Mouse (Mus musculus): ENCODE data around the gene Ints7. TPM values are rescaled to one million over a fixed set of nuclear protein-coding genes. Genes with fewer than 3 reads are reported as not detected.

The Ints7 gene
- total RNA-seq, 2 experiments from 2014 or later: 12.3 to 21.8 TPM

DNA sequence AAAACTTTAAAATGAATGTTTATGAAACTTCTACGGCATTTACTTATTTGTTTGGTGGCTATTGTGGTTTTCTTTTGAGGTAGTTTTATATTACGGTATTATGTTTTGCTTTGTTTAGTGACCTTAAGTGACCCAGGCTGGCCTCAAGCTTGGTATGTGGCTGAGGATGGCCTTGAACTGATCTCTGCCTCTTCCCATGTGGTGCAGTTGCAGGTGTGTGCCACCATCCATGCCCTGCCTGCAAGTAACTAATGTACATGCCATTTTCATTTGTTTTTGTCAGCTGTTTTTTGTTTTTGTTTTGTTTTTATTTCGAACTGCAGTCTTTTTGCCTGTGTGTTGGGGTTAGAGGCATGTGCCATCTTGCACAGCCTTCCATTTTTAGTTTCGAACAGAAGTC lies 6.2 kb downstream of the Ints7 start:
- no peak for ATAC-seq (replicated peaks; ENCODE audit: low FRiP score, poor library complexity, severe bottlenecking)

DNA sequence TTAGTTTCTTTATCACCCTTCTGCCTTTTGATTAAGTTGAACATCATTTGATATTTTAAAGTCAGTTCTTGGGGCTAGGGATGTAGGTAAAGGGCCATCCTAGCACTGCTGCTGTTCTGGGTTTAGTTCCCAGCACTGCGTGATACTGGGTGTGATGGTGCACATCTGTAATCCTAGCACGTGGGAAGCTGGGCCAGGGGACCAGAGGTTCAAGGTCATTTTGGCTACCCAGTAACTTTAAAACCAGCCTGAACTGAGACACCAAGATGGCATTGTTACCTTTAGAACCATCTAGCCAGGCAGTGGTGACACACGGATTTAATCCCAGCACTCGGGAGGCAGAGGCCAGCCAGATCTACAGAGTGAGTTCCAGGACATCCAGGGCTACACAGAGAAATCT lies 8.4 kb downstream of the Ints7 start:
- ATAC-seq (replicated peaks; ENCODE audit: low FRiP score, poor library complexity, severe bottlenecking): no peak

DNA sequence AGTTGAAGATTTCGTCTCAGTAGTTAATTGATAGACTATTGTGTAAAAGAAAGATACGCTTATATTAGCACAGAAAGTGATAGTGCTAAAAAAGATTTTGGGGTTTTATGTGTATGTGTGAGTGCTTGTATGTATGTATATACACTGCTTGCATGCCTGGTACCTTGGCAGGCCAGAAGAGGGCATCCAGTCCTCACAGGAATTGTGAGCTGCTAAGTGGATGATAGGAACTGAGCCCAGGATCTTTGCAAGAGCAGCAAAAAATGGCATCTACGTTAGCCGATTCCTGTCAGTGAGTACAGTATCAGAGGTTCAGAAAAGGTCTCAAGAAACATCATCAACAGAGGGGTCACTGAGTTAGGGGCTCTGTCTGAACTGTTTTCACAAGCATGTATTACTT lies 9.0 kb downstream of the Ints7 start:
- ATAC-seq (replicated peaks; ENCODE audit: low FRiP score, poor library complexity, severe bottlenecking): no peak

DNA sequence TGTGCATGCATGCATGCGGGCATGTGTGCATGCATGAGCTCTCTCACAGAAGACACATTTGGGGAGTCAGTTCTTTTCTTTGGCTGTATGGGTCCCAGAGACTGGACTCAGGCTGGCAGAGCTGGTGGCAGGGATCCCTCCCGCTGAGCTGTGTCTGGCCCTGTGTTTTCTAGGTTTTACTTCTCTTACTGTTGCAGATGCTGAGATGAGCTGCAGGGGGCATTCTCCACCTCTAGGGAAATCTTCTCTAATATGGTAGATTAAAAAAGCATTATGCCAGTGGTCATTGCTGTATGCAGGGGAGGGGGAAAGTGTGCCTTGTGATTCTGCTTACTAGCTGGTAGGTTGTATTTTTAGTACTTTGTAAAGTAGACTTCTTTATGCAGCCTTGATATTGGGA lies 10.3 kb downstream of the Ints7 start:
- no peak for ATAC-seq (replicated peaks; ENCODE audit: low FRiP score, poor library complexity, severe bottlenecking)

DNA sequence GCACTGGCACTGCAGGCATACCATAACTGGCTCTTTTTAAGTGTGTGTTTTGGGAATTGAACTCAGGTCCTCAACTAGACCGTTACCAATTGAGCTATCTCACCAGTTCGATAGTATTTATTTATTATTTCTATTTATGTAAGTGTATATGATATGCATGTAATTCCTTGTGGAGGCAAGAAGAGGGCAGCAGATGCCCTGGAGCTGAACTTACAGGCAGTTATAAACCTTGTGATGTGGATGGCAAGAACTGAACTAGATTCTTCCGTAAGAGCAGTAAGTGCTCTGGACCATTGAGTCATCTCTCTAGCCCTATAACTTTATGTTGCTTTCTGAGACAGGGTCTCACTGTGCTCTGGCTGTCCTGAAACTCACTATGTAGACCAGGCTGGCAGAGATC lies 11.6 kb downstream of the Ints7 start:
- no peak for ATAC-seq (replicated peaks; ENCODE audit: low FRiP score, poor library complexity, severe bottlenecking)

DNA sequence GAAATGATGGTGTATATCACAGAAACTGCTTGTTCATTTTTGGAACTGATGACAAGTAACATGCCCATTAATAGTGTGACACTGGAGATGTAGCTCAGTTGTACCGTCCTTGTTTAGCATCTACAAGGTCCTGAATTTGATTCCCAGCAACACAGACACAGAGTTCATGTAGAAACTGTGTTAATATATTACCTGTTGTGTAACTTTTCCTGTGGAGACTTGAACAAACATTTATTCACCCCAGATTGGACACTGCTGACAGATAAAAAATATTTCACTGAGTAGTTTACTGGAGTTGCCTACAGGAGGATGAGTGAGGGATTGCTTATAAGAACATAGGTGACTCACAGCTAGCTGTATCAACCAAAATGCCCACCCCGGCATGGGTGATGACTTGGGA lies 13.3 kb downstream of the Ints7 start:
- ATAC-seq (replicated peaks; ENCODE audit: low FRiP score, poor library complexity, severe bottlenecking): no peak

DNA sequence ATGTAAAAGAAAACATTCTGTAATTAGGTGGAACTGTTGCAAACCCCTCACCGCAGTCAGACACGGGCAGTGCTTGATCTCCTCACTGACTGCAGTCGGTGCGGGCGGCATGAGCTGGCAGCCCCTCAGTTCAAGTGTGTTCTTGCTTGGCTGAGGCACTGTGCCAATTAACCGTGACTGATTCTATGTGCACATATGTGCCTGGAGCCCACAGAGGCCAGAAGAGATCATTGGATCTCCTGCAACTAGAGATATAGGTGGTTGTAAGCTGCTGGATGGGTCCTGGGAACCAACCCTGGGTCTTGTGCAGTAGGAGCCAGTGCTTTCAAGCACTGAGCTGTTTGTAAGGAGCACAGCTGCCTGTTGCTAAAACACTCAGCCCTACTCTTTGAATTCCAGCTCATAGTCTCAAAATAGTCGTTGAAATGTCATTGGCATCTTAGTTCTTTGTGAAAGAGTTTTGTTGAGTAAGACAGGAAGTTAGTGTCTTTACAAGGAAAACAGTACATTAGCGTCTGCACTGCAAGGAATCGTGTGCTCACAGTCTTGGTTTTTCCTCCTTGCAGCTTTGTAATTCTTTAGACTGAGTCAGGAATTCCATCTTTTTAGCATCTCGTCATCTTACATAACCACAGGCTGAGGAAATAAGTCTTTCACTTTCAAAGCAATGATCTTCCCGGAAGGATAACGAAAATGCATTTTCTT lies 16.7 kb downstream of the Ints7 start:
- no peak for ATAC-seq (replicated peaks; ENCODE audit: low FRiP score, poor library complexity, severe bottlenecking)

DNA sequence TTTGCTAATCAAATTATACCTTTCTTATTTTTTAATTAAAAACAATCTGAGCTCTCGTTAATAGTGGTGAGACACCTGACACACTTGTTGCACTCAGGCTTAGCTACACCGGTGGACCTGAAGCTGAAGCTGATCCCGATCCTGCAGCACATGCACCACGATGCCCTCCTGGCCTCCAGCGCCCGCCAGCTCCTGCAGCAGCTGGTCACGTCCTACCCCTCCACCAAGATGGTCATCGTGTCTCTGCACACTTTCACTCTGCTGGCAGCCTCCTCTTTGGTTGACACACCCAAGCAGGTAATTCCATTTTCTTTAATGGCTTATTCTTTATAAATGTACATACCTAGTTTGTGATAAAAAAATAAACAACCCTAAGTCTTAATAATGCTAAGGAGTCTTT lies 20.6 kb downstream of the Ints7 start:
- no peak for ATAC-seq (replicated peaks; ENCODE audit: low FRiP score, poor library complexity, severe bottlenecking)

DNA sequence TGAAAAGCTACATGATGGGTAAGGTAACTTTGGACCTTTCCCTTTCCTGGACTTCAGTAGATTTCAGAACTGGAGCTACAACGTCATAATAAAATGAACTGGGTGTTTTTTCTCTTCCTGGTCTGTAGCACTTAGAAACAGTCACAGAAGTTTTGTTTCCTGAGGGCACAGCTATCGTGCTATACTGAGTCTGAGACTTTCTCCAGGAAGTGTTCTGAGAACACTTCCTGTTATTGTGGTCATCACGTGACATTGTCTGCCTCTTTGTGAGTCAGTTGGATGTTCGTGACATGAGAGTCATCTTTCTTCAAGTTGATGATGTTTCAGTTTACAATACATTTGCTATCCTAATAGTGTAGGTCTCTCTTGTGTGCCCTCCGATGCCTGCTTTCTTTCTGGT lies 23.8 kb downstream of the Ints7 start:
- ATAC-seq (replicated peaks; ENCODE audit: low FRiP score, poor library complexity, severe bottlenecking): no peak

DNA sequence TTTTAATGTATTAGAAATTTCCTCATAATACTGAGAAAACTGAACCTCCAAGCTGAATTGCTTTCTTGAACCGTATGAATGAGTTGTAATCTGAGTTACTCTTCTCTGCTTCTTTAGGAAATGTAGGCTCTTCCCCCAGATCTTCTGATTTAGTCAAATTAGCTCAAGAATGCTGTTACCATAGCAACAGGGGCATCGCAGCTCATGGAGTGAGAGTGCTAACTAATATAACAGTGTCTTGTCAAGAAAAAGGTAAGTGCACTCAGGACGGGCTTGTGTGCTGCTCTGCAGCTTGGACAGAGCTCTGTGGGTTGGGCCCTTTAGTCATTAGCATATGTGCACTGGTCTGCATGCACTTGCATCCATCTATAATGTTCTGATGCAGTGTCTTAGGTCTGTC lies 29.3 kb downstream of the Ints7 start:
- no peak for ATAC-seq (replicated peaks; ENCODE audit: low FRiP score, poor library complexity, severe bottlenecking)

DNA sequence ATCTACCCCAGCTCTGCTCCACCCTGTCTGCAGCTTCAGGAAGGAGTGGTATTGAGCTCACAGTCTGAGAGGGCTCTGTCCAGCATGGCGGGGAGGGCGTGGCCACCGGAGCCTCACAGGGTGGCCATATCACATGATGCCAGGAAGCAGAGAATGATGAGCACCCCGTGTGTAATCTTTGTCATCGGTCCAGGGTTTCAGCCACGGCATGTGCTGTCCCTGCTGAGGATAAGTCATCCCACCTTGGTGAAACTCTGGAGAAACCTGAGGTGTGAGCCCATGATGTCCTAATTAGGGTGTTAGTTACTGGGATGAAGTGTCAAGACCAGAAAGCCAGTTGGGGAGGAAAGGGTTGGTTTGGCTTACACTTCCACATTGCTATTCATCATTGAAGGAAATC lies 33.6 kb downstream of the Ints7 start:
- no peak for ATAC-seq (replicated peaks; ENCODE audit: low FRiP score, poor library complexity, severe bottlenecking)

DNA sequence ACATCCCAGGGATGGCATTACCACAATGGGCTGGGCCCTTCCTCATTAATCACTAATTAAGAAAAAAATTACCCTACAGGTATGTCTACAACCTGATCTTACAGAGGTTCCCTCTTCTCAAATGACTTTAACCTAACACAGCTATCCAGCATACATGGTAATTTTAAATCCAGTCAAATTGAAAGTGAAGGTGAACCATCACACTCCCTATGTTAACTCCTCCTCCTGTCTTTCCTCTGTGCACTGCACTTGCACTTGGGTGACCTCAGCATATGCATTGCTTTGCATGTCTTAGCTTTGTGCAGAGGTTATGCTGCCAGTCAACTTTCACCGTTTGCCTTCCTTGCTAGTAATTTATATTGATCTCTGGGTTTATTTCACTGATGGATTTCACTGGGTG lies 34.1 kb downstream of the Ints7 start:
- no peak for ATAC-seq (replicated peaks; ENCODE audit: low FRiP score, poor library complexity, severe bottlenecking)

DNA sequence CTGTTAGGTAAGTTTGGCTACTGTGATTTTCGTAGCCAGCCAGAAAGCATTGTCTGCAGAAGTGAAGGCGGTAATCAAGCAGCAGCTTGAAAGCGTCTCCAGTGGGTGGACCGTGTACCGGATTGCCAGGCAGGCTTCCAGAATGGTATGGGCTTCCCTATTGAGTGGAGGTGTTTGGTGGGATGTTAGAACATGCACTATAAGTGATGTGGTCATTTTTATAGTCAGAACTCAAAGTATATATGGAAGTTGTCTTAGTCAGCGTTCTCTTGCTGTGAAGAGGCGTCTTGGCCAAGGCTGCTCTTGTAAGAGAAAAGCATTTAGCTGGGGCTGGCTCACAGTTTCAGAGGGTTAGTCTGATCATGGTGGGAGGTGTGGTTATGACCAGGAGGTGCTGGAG lies 34.9 kb downstream of the Ints7 start:
- ATAC-seq (replicated peaks; ENCODE audit: low FRiP score, poor library complexity, severe bottlenecking): no peak

DNA sequence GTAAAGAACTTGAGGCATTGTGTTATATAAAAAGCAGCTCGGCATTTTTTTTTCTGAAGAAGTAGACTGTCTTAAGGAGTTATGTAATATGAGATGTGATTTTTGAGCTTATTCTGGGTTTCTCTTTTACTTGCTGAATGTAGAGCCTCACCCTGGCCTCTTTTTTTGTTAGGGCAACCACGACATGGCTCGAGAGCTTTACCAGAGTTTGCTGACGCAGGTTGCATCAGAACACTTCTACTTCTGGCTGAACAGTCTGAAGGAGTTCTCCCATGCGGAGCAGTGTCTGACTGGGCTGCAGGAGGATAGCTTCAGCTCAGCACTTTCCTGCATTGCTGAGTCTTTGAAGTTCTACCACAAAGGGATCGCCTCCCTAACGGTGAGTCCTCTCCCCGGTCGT lies 36.2 kb downstream of the Ints7 start:
- no peak for ATAC-seq (replicated peaks; ENCODE audit: low FRiP score, poor library complexity, severe bottlenecking)

DNA sequence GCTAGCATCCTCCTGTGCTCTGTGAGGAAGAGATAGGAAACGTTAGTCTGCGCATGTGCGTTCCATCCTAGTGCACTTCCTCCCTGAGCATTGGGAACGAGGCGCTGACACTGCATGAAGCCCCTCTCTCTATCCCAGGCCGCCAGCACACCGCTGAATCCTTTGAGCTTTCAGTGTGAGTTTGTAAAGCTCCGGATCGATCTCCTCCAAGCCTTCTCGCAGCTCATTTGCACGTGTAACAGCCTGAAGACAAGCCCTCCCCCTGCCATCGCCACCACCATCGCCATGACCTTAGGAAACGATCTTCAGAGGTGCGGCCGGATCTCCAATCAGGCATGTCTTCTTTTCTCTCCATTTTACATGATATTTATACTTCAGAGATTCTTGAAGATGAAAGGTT lies 37.4 kb downstream of the Ints7 start:
- ATAC-seq (replicated peaks; ENCODE audit: low FRiP score, poor library complexity, severe bottlenecking): no peak

DNA sequence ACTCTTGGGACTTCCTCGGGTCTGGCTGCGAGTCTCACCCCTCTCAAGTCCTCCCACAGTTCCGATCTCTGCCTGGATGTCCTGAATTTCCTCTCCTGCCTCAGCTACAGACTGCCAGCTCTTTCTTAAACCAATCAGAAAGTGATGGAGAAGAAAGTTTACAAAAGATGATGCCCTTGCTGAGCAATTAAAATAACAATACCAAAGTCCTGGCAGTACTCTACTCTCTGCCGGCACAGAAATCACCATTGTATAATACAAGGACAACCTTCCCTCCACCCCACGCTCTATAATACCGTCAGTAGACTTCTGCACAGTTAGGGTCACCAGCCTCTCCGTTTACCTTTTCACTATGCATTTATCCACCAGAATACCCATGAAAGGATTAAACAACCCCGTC lies 40.8 kb downstream of the Ints7 start:
- ATAC-seq (replicated peaks; ENCODE audit: low FRiP score, poor library complexity, severe bottlenecking): no peak

DNA sequence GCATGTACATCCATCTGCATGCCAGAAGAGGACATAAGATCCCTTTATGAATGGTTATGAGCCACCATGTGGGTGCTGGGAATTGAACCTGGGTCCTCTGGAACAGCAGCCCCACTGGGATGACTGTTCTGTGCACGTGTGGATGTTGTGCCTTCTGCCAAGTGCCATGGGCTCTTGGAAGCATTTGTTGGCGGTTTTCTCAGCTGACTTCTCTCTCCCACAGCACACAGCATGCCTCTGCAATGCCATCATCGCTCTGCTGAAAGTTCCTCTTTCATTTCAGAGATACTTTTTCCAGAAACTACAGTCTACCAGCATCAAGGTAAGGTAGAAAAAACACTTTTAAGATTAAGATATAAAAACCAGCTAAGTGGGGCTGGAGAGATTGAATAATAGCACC lies 42.2 kb downstream of the Ints7 start:
- no peak for ATAC-seq (replicated peaks; ENCODE audit: low FRiP score, poor library complexity, severe bottlenecking)

DNA sequence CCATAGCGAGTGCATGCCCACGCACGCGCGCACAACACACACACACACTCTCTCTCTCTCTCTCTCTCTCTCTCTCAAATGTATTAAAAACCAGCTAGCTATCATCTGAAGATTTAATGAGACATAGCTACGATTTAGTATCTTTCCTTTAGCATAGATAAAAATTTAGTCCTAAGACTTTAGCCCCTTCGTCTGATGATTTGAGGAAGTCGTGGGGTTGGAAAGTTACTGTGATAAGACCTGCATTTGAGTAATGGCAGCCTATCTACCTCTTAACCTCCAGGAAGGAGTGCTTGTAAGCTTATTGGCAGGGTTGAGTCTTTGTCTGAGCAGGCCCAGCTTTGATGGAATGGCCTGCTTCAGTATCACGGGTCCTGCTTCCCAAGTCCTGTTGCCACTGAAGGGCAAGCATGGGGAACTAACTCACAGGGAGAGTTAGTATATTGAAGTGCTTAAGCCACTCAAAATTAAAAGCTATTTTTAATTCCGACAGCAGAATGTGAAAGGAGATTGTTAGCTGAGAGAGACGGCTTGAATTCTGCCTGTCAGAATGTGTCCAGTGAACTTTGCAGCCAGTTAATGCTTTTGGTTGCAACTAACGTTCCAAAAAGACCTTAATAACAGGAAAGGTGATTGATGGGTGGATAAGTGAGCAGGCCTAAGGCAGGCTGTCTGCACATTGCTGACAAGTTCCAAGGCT lies 42.8 kb downstream of the Ints7 start:
- ATAC-seq (replicated peaks; ENCODE audit: low FRiP score, poor library complexity, severe bottlenecking): no peak

DNA sequence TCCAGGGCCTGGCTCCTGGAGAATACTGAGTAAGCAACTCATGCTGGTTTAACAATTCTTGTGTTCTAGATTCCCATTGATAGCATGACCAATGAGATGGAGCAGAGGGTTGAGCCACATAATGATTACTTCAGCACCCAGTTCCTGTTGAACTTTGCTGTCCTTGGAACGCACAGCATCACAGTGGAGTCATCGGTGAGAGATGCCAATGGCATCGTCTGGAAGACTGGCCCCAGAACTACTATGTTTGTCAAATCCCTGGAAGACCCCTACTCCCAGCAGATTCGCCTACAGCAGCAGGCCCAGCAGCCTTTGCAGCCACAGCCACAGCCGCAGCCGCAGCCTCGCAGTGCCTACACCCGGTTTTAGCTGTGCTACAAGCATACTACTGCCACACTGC lies 45.7 kb downstream of the Ints7 start:
- ATAC-seq (replicated peaks; ENCODE audit: low FRiP score, poor library complexity, severe bottlenecking): no peak

DNA sequence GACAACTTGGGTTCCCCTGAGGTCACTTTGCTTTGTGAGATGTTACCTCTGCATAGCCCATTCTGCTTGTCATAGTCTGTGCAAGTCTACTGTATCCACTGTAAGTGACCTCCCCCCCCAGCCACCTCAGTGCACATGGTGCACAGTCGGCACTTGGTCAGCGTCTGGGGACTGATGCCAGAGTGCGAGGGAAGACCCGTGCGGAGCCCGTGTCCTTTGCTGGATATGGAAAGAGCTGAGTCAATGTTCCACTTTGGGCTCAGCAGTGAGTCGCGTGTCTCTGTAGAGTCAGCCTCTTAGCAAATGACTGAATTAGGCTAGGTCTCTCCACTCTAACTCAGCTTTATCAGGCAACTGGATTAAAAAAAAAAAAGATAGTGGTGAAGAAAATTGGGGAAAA lies 47.4 kb downstream of the Ints7 start:
- ATAC-seq (replicated peaks; ENCODE audit: low FRiP score, poor library complexity, severe bottlenecking): no peak; the same call in 1 of the 2 replicates

DNA sequence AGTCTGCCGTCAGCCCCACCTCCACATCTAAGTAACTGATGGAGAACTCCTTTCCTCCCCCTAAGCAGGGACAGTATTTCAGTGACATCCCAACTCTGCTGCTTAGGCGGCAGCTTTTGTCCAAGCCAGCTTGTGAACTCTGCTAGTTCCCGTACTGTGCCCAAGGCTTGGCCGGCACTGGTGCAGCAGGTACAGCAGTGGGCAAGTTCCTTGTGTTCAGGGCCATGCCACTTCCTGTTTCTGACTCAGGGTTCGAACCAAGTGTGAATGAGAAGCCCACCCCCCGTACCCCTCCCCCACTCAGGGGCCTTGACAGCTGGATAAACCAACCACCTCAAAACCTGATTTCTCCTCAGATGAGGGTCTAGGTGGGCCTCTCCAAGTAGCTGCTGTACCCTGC lies 49.1 kb downstream of the Ints7 start:
- no peak for ATAC-seq (replicated peaks; ENCODE audit: low FRiP score, poor library complexity, severe bottlenecking)

DNA sequence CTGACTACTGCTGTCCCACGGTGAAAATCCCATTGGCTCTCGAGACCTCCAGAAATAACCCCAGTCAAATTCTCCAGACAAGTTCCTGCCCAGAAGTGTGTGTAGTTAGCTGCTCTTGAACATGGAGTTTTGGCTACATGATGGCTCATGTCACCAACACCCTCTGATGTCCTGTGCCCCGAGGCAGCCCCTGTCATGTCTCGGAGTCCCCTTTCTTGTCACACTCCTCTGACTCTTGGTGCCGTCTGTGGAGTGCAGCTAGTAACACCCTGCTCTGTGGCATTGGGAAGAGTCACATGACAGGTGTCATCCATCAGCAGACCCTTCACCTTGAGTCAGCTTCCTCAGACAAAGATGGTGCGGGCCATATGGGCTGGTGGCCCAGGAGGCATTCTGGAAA lies 49.6 kb downstream of the Ints7 start:
- ATAC-seq (replicated peaks; ENCODE audit: low FRiP score, poor library complexity, severe bottlenecking): no peak

Data from erythroblast, adult 5-6 weeks (primary cell).